Mouse (Mus musculus): ENCODE data around the gene Igsf9b. TPM values are rescaled to one million over a fixed set of nuclear protein-coding genes. Genes with fewer than 3 reads are reported as not detected.

Igsf9b gene
- 10 to 100 TPM; 20.4 to 20.5 TPM for total RNA-seq (2021)
- long read RNA-seq, partial matches to known transcripts: 0 of 5 reads
- long read RNA-seq, other reads (novel, unspliced or antisense): 5 of 5 reads

GRCm38 (mm10) chr9:27298411-27299285 is at the start of gene Igsf9b:
TSS of gene Igsf9b (plus strand) at chr9:27299204.
- peak; percentile 97 to 98 for DNase-seq (ENCODE audit: low spot score in 2 of 2)

- DNase-seq (ENCODE audit: low spot score in 2 of 2): no peak
Observed at GRCm38 (mm10) chr9:27252034-27252714, 46.8 kb upstream of the Igsf9b start.

GRCm38 (mm10) chr9:27256454-27256853 is 42.5 kb upstream of the Igsf9b start:
- DNase-seq (ENCODE audit: low spot score in 2 of 2): no peak

GRCm38 (mm10) chr9:27260378-27260947 is 38.5 kb upstream of the Igsf9b start:
- DNase-seq (ENCODE audit: low spot score in 2 of 2): no peak

GRCm38 (mm10) chr9:27261905-27262304 is 37.1 kb upstream of the Igsf9b start:
- DNase-seq (ENCODE audit: low spot score in 2 of 2): peak; percentile 55 to 77

DNA sequence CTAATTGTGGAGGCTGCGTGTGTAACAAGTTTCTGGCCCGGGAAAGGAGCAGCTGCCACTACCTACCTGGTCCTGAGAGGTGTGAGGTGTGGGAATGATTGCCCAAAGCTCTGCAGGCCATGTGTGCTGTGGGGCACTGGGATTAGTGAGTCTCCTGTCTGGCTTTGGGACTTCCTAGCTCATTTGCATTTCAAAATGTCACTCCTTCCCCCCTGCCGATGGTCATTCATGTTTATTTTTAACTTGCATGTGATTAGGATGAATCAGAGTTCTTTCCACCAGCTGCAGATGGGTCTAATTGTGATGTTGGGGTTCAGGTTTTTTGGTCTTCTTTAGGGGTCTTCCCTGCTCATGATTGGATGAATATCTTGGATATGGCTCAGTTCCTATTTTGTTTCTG is 34.0 kb upstream of the Igsf9b start:
- no peak for DNase-seq (ENCODE audit: low spot score in 2 of 2)

- no peak for DNase-seq (ENCODE audit: low spot score in 2 of 2)
Observed at GRCm38 (mm10) chr9:27267878-27268277, 31.1 kb upstream of the Igsf9b start.

DNA sequence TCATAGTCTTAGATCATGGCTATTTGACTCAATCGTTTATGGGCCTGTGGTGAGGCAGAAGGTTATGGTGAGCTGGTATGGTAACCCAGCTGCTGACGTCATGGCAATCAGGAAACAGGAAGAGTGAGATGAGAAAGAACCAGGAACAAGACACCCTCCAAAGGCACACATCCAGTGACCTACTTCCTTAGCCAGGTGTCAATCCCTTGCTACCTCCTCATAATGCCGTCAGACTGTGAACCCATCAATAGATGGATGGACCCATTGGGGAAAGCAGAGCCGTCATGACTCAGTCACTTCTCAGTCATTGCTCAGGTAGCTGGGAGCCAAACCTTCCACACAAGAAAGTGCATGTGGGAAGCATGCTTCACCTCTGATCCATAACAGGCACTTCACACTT is 30.5 kb upstream of the Igsf9b start:
- no peak for DNase-seq (ENCODE audit: low spot score in 2 of 2)

DNA sequence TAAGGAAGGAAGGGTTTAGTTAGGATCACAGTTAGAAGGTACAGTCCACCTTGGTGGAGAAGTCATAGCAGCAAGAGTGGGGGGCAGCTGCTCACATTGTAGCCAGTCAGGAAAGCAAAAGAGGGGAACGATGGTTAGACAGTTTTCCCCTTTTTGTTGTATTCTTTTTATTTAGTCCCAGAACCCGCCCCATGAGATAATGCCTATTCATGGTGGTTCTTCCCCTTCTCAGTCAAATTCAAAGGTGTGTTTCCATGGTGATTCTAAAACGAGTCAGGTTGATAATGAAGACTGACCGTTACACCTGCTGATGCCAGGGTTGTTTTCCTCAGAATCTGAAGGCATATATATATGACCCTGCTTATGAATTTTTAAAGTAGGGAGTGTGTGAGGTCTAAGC is 29.7 kb upstream of the Igsf9b start:
- DNase-seq (ENCODE audit: low spot score in 2 of 2): no peak

GRCm38 (mm10) chr9:27269904-27270303 is 29.1 kb upstream of the Igsf9b start:
- DNase-seq (ENCODE audit: low spot score in 2 of 2): no peak

DNA sequence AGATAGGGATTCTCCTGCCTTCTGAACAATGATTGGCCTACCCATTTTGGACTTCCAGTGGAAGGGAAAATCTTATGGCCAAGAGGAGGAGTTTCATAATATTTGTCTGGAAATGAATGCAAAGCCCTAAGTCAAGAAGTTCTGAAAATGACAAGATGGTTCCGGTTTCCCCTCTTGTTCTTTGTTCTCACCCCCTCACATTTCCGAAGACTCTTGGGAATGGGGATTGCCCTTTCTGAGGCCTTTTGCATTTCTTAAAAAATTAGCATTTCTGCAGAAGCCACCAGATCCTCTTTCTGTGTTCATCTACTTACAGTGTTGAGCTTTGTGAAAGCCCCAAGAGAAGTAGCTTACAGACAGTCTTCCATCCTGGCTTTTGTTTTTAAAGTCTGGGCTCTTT is 27.1 kb upstream of the Igsf9b start:
- no peak for DNase-seq (ENCODE audit: low spot score in 2 of 2)

GRCm38 (mm10) chr9:27272858-27273257 is 26.1 kb upstream of the Igsf9b start:
- DNase-seq (ENCODE audit: low spot score in 2 of 2): no peak

- no peak for DNase-seq (ENCODE audit: low spot score in 2 of 2)
Observed at GRCm38 (mm10) chr9:27276282-27276839, 22.6 kb upstream of the Igsf9b start.

DNA sequence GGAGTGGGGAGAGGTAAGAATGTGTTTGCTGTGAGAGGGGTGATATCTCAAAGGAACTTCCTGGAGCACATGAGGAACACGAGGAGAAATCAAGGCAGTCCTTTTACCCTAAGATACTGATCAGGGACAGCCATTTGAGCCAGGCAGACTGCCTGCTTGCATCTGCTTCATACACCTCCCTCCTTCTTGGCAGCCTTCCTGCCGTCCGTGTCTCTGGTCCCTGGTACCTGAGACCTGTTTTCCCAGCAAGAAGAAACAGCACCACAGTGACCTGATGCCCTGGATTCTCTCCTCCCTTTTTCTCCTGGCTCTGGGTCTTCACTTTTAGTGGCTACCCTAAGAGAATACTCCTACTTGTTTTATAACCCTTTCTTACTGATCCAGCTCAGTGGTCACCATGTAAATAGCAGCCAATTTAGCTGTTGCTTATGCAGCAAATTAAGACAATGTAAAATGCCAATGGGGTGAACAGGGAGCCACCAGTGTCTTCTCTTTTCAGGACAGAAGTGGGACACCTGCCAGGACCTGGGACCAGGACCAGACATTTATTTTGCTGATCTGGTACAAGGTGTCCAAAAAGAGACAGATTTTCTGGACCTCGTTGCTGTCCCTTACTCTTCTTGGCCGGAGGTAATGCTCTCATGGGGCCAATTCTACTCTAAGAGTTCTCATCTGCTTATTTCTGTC is 21.5 kb upstream of the Igsf9b start:
- no peak for DNase-seq (ENCODE audit: low spot score in 2 of 2)

GRCm38 (mm10) chr9:27279041-27279440 is 20.0 kb upstream of the Igsf9b start:
- DNase-seq (ENCODE audit: low spot score in 2 of 2): no peak

DNA sequence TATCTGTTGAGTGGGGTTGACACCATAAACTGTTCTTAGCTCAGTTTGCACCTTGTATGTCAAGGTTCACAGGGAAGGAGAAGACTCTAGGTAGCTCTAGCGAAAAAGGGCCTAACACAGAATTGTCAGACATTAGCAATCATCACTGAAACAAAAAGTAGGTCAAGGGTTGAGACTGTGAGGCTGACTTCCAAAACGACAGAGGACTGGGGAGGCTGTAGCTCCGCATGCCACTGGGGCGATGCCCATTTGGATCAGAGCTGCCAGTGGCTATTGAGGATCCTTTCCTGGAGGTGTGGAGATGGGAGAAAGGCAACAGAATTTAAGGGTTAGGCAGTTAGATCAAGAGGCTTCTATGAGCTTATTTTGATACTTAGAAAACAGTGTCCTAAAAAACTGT is 18.0 kb upstream of the Igsf9b start:
- DNase-seq (ENCODE audit: low spot score in 2 of 2): no peak

GRCm38 (mm10) chr9:27285719-27286249 is 13.2 kb upstream of the Igsf9b start:
- no peak for DNase-seq (ENCODE audit: low spot score in 2 of 2)

GRCm38 (mm10) chr9:27286296-27286695 is 12.7 kb upstream of the Igsf9b start:
- no peak for DNase-seq (ENCODE audit: low spot score in 2 of 2)

DNA sequence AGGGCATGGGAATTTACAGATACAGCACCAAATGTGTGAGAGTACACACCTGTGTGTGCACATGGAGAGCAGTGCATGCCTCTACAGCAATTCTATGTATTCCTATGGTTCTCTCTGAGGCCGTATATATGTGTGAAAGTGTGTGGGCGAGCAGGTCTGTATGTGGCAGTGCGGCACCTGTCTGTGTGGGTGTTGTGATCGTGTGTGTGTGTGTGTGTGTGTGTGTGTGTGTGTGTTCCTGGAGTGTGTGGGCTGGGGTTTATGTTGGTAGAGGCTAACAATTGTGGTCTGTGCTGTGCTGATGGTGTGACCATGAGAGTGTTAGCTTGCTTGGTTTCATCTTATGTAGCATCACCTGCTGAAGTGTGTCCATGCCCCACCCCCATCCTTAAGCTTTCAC is 12.1 kb upstream of the Igsf9b start:
- no peak for DNase-seq (ENCODE audit: low spot score in 2 of 2)

DNA sequence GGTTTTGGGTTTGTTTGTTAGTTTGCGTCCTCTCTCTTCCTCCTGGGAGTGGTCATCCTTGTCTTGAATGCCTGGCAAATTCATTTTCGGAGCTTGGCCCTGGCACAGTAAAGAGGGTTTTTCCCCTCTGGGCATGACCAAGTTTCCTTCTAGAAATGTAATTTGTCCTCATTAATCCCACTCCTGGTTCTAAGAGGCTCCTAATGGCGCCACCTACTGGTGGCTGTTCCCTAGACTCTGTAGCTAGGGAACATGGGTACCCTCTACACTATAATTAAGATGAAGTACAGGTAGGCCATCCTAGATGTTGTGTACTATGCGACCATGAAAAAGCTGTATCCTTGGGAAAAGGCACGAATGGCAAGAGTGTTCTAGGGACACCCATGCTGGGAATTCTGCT is 11.6 kb upstream of the Igsf9b start:
- peak in 1 of 2 experiments; percentile 63 for DNase-seq (ENCODE audit: low spot score in 2 of 2)

DNA sequence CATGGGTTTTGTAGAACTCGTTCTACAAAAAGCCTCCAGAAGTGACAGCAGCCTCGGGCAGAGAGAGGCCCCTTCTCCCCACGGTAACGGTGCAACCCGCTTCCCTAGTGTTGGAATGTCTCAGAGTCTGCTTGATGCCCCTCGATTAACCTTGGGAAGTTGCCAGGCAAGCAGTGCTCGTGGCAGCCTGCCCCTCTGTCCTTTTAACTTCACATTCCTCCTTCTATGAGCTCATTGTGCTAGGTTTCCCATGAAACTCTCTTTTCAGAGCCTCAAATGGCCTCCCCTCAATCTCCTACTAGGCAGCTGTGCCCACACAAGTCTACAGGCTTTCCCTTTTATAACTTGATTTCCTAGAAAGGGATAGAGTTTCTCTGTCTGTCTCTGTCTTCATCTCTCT is 10.6 kb upstream of the Igsf9b start:
- no peak for DNase-seq (ENCODE audit: low spot score in 2 of 2)
